Comparison of ENCODE assay signal across 22 mouse cellular contexts in the genomic region with DNA sequence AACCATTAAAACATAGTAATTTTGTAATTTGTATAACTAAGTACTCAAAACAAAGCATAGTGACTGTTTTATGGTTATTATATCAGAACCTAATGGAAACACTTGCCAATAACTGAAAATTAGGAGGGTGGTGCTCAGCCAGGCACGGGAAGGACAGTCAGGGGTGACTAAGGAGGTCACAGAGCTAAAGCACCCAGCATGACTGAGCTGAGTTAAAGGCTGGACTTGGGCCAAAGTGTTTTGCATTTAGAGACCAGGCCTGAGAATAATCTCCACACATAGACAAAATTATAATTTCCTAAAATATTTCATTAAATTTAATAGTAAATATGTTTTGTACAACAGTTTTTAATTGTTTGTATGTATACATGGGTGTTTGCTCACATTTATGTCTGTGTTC. TPM values are rescaled to one million over a fixed set of nuclear protein-coding genes. Genes with fewer than 3 reads are reported as not detected.
A peak's percentile ranks its signal among the peaks of the same experiment; 100 is the strongest.
DNase-seq lines count a peak whose midpoint lies in the region; ATAC-seq lines count a peak whose summit lies in the region.
"Had no signal": no experiment of that assay in that cellular context is flagged by ENCODE, and none has a peak within 500 bp of the region (broad histone marks: within the 10 kb centered on the region; RNA-seq: fewer than 3 reads in every experiment).

No protein-coding gene starts in this region.

- no peak overlapping the region for H3K27ac ChIP-seq in heart, embryonic 12.5 days (ENCODE audit: poor library complexity, severe bottlenecking)
- H3K27ac ChIP-seq: embryonic facial prominence, embryonic 13.5 days; embryonic facial prominence, embryonic 15.5 days; forebrain, embryonic 10.5 days; forebrain, embryonic 12.5 days had no signal

- DNase-seq in adrenal gland, adult 2 months, result peak; percentile 7
- DNase-seq in adrenal gland, adult 8-10 months, result no peak
- peak; percentile 64 for DNase-seq in heart, adult 11 months
- DNase-seq in retina, embryonic 14.5 days (ENCODE audit: low spot score), result no peak
- DNase-seq: adrenal gland, postnatal 14 days; cerebellum, adult 11 months; cerebellum, adult 18-20 months; cerebellum, adult 8-10 months; cerebellum, adult 9-11 months; cerebellum, postnatal 14 days; cerebellum, postnatal 36 days; embryo, embryonic 11 days had no signal

- H3K4me3 ChIP-seq in heart, embryonic 12.5 days, result no peak overlapping the region
- H3K4me3 ChIP-seq: embryonic facial prominence, embryonic 13.5 days; embryonic facial prominence, embryonic 15.5 days; erythroblast, embryonic 14.5 days; forebrain, embryonic 10.5 days; forebrain, embryonic 12.5 days had no signal

- H3K9ac ChIP-seq in heart, embryonic 12.5 days, result no peak overlapping the region
- H3K9ac ChIP-seq: embryonic facial prominence, embryonic 13.5 days; embryonic facial prominence, embryonic 15.5 days; forebrain, embryonic 12.5 days had no signal

- no peaks in the 10 kb centered on the region for H3K27me3 ChIP-seq in heart, embryonic 12.5 days (replicated peaks)
- H3K27me3 ChIP-seq: embryonic facial prominence, embryonic 13.5 days; embryonic facial prominence, embryonic 15.5 days; forebrain, embryonic 12.5 days had no signal

- no peaks in the 10 kb centered on the region for H3K4me1 ChIP-seq in heart, embryonic 12.5 days (replicated peaks)
- H3K4me1 ChIP-seq: embryonic facial prominence, embryonic 13.5 days; embryonic facial prominence, embryonic 15.5 days; forebrain, embryonic 10.5 days; forebrain, embryonic 12.5 days had no signal

- peaks cover 45% of the 10 kb centered on the region for H3K36me3 ChIP-seq in heart, embryonic 12.5 days

- WGBS in heart, embryonic 12.5 days, result 81% methylated on average over 1 of the region's 1 CpGs

- no peak for ATAC-seq in heart, embryonic 12.5 days (ENCODE audit: insufficient number of reproducible peaks, low FRiP score)
- ATAC-seq: forebrain, embryonic 14.5 days; forebrain, embryonic 16.5 days had no signal

- no peaks in the 10 kb centered on the region for H3K9me3 ChIP-seq in heart, embryonic 12.5 days (replicated peaks)
- H3K9me3 ChIP-seq: embryonic facial prominence, embryonic 13.5 days; embryonic facial prominence, embryonic 15.5 days; forebrain, embryonic 10.5 days; forebrain, embryonic 12.5 days had no signal

- H3K4me2 ChIP-seq in heart, embryonic 12.5 days, result no peak overlapping the region
- H3K4me2 ChIP-seq: embryonic facial prominence, embryonic 13.5 days; embryonic facial prominence, embryonic 15.5 days; forebrain, embryonic 12.5 days had no signal

RNA-seq across cellular contexts. Expression of a gene that starts 9.8 kb away (rescaled TPM):
- 10 to 100 TPM in 1 of 2 experiments, 1 to 10 TPM in 1; 9.6 to 16.1 TPM for total RNA-seq in adrenal gland, adult 2 months (2021)
- polyA plus RNA-seq in adrenal gland, adult 2 months (2012; rRNA removed), result 1.5 and 2.1 TPM in 2 replicates
- 10 to 100 TPM; 13.4 to 26.5 (median 19.8) TPM for total RNA-seq in adrenal gland, adult 8-10 months (2022)
- 24.0 and 24.1 TPM in 2 replicates for polyA plus RNA-seq in heart, embryonic 12.5 days (2016; fragmentation: Nextera tagmentation; extraction: Ambion mirVana)

RNA-seq across cellular contexts. Expression of a gene that starts 9.9 kb away (rescaled TPM):
- total RNA-seq in adrenal gland, adult 2 months (2021), result 10 to 100 TPM; 38.1 to 39.1 TPM
- polyA plus RNA-seq in adrenal gland, adult 2 months (2012; rRNA removed), result 2.6 and 3.7 TPM in 2 replicates
- 10 to 100 TPM; 27.6 to 34.6 (median 32.3) TPM for total RNA-seq in adrenal gland, adult 8-10 months (2022)
- polyA plus RNA-seq in heart, embryonic 12.5 days (2016; fragmentation: Nextera tagmentation; extraction: Ambion mirVana), result 89.9 and 91.5 TPM in 2 replicates

RNA-seq across cellular contexts. Expression of a gene that starts 31.6 kb away (rescaled TPM):
- total RNA-seq in adrenal gland, adult 2 months (2021), result 10 to 100 TPM in 1 of 2 experiments, 1 to 10 TPM in 1; 7.7 to 12.3 TPM
- 2.7 and 3.5 TPM in 2 replicates for polyA plus RNA-seq in adrenal gland, adult 2 months (2012; rRNA removed)
- 10 to 100 TPM; 13.0 to 18.0 (median 14.1) TPM for total RNA-seq in adrenal gland, adult 8-10 months (2022)
- polyA plus RNA-seq in heart, embryonic 12.5 days (2016; fragmentation: Nextera tagmentation; extraction: Ambion mirVana), result 14.7 and 15.7 TPM in 2 replicates

RNA-seq across cellular contexts. Expression of a gene that starts 36.2 kb away (rescaled TPM):
- under 1 TPM; 0.17 to 0.49 TPM for total RNA-seq in adrenal gland, adult 2 months (2021)
- 0.30 and 0.42 TPM in 2 replicates for polyA plus RNA-seq in adrenal gland, adult 2 months (2012; rRNA removed)
- 1 to 10 TPM in 1 of 4 experiments, under 1 TPM in 3; 0.38 to 1.7 (median 0.81) TPM for total RNA-seq in adrenal gland, adult 8-10 months (2022)
- polyA plus RNA-seq in heart, embryonic 12.5 days (2016; fragmentation: Nextera tagmentation; extraction: Ambion mirVana), result 0.64 and 0.71 TPM in 2 replicates
- total RNA-seq: adrenal gland, postnatal 14 days; common myeloid progenitor, adult 5-6 weeks had no signal
- polyA plus RNA-seq: erythroblast, embryonic 14.5 days had no signal

RNA-seq across cellular contexts. Expression of a gene that starts 54.3 kb away (rescaled TPM):
- total RNA-seq in adrenal gland, adult 2 months (2021), result not detected
- polyA plus RNA-seq in adrenal gland, adult 2 months (2012; rRNA removed), result not detected in 2 replicates
- total RNA-seq in adrenal gland, adult 8-10 months (2022), result not detected
- not detected in 2 replicates for polyA plus RNA-seq in heart, embryonic 12.5 days (2016; fragmentation: Nextera tagmentation; extraction: Ambion mirVana)
- total RNA-seq: adrenal gland, postnatal 14 days; adrenal gland, postnatal 4 days; common myeloid progenitor, adult 5-6 weeks had no signal
- polyA plus RNA-seq: embryonic facial prominence, embryonic 13.5 days; erythroblast, embryonic 14.5 days had no signal

Comparison
In these comparisons a context has a peak if more than half of its experiments do, and no peak if none do; other contexts are left out.
1. DNase-seq: peak in adrenal gland, adult 2 months (single experiment) and heart, adult 11 months (single experiment); none in adrenal gland, adult 8-10 months (single experiment) and retina, embryonic 14.5 days (single experiment).